Mouse (Mus musculus): ENCODE measurements at regions not wholly inside any gene's neighbourhood (a gene's known extent, or its start where the extent isn't known, plus 50 kb on each side); places are given as distances from the start of the nearest gene placed in this dataset.
A peak's percentile ranks its signal among the peaks of the same experiment; 100 is the strongest.
"Not testable (repeated sequence)": the region's sequence is repeated elsewhere in the genome, so short reads cannot be mapped to it uniquely, and the experiment has no call there.

GRCm38 (mm10) chr1:124517543-124518171 lies 472.3 kb upstream of the Dpp10 start:
- DNase-seq (ENCODE audit: low read depth, low spot score), result no peak

GRCm38 (mm10) chr1:124510492-124510891 lies 465.1 kb upstream of the Dpp10 start:
- no peak for DNase-seq (ENCODE audit: low read depth, low spot score)

GRCm38 (mm10) chr1:124488456-124488855 lies 443.1 kb upstream of the Dpp10 start:
- DNase-seq (ENCODE audit: low read depth, low spot score), result no peak

- no peak for DNase-seq (ENCODE audit: low read depth, low spot score)
These were observed 442.6 kb upstream of the Dpp10 start for GRCm38 (mm10) chr1:124487965-124488364.

- peak; percentile 1 for DNase-seq (ENCODE audit: low read depth, low spot score)
These were observed 404.8 kb upstream of the Dpp10 start for GRCm38 (mm10) chr1:124450128-124450527.

GRCm38 (mm10) chr1:124439526-124439925 lies 394.2 kb upstream of the Dpp10 start:
- DNase-seq (ENCODE audit: low read depth, low spot score), result no peak

- DNase-seq (ENCODE audit: low read depth, low spot score), result no peak
These were observed 390.5 kb upstream of the Dpp10 start for GRCm38 (mm10) chr1:124435850-124436249.

GRCm38 (mm10) chr1:124429583-124429982 lies 384.2 kb upstream of the Dpp10 start:
- DNase-seq (ENCODE audit: low read depth, low spot score), result no peak

- DNase-seq (ENCODE audit: low read depth, low spot score), result no peak
These were observed 371.4 kb upstream of the Dpp10 start for GRCm38 (mm10) chr1:124416762-124417161.

- no peak for DNase-seq (ENCODE audit: low read depth, low spot score)
These were observed 364.9 kb upstream of the Dpp10 start for GRCm38 (mm10) chr1:124410236-124410635.

- no peak for DNase-seq (ENCODE audit: low read depth, low spot score)
These were observed 364.4 kb upstream of the Dpp10 start for GRCm38 (mm10) chr1:124409781-124410180.

- DNase-seq (ENCODE audit: low read depth, low spot score), result no peak
These were observed 324.2 kb upstream of the Dpp10 start for GRCm38 (mm10) chr1:124369604-124370003.

GRCm38 (mm10) chr1:124348491-124348890 lies 303.1 kb upstream of the Dpp10 start:
- not testable (repeated sequence) for DNase-seq (ENCODE audit: low read depth, low spot score)

- no peak for DNase-seq (ENCODE audit: low read depth, low spot score)
These were observed 294.1 kb upstream of the Dpp10 start for GRCm38 (mm10) chr1:124339444-124339843.

- DNase-seq (ENCODE audit: low read depth, low spot score), result no peak
These were observed 293.3 kb upstream of the Dpp10 start for GRCm38 (mm10) chr1:124338648-124339047.

GRCm38 (mm10) chr1:124332294-124332693 lies 286.9 kb upstream of the Dpp10 start:
- no peak for DNase-seq (ENCODE audit: low read depth, low spot score)

Measured in A20 (cell line).